Mouse (Mus musculus): ENCODE data around the gene Snx9. TPM values are rescaled to one million over a fixed set of nuclear protein-coding genes. Genes with fewer than 3 reads are reported as not detected.
A peak's percentile ranks its signal among the peaks of the same experiment; 100 is the strongest.

Snx9 gene
- polyA plus RNA-seq, 1 experiment = 17.8 TPM

DNA sequence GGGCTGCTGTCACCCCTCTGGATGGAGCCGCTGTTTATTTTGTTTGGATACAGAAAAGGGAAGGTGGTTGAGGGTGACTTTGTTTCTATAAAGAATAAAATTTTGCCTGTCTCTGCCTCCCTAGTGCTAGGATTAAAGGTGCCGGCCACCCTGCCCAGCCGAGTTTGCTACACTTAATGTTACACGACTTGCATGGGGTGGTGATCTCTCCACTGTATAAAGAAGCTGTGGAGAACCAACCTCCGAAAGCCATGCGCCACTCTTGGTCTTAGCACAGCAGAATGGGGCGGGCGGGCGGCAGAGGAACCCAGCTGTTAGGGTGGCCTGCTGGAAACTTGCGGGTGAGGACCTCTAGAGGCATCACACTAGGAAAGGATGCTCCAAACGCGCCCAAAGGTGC is 98.7 kb downstream of the Snx9 start:
- Histone ChIP-seq H3K4me1 (ENCODE audit: control insufficient read depth, insufficient read depth, low read length) (peaks cover 8% of the 10 kb centered on the region), H3K27me3 (ENCODE audit: control insufficient read depth, insufficient read depth, low read length) (no peaks in the 10 kb centered on the region), H3K4me3 (replicated peaks; ENCODE audit: insufficient read depth, low read depth, low read length) (no peak overlapping the region), H3K27ac (ENCODE audit: insufficient read depth, low read length) (no peak overlapping the region)
- 93% methylated on average over 12 of the region's 12 CpGs for WGBS
- TF ChIP-seq POLR2A (IDR thresholded peaks at IDR 0.05; ENCODE audit: borderline replicate concordance, insufficient read depth, low read length) = no peak
- TF ChIP-seq CTCF (IDR thresholded peaks at IDR 0.05; ENCODE audit: borderline replicate concordance, insufficient read depth, low read depth, low read length) = no peak
- no peak for DNase-seq

- Histone ChIP-seq H3K4me1 (ENCODE audit: control insufficient read depth, insufficient read depth, low read length) (peaks cover 8% of the 10 kb centered on the region), H3K27ac (ENCODE audit: insufficient read depth, low read length) (no peak overlapping the region), H3K27me3 (ENCODE audit: control insufficient read depth, insufficient read depth, low read length) (no peaks in the 10 kb centered on the region), H3K4me3 (replicated peaks; ENCODE audit: insufficient read depth, low read depth, low read length) (peak overlapping the region; percentile 72)
- 2% methylated on average over 37 of the region's 38 CpGs for WGBS
- TF ChIP-seq CTCF (IDR thresholded peaks at IDR 0.05; ENCODE audit: borderline replicate concordance, insufficient read depth, low read depth, low read length) (peak; percentile 65), POLR2A (IDR thresholded peaks at IDR 0.05; ENCODE audit: borderline replicate concordance, insufficient read depth, low read length) (no peak)
- peak; percentile 75 to 77 for DNase-seq
Observed at GRCm38 (mm10) chr17:5940792-5941191, 99.7 kb downstream of the Snx9 start.

DNA sequence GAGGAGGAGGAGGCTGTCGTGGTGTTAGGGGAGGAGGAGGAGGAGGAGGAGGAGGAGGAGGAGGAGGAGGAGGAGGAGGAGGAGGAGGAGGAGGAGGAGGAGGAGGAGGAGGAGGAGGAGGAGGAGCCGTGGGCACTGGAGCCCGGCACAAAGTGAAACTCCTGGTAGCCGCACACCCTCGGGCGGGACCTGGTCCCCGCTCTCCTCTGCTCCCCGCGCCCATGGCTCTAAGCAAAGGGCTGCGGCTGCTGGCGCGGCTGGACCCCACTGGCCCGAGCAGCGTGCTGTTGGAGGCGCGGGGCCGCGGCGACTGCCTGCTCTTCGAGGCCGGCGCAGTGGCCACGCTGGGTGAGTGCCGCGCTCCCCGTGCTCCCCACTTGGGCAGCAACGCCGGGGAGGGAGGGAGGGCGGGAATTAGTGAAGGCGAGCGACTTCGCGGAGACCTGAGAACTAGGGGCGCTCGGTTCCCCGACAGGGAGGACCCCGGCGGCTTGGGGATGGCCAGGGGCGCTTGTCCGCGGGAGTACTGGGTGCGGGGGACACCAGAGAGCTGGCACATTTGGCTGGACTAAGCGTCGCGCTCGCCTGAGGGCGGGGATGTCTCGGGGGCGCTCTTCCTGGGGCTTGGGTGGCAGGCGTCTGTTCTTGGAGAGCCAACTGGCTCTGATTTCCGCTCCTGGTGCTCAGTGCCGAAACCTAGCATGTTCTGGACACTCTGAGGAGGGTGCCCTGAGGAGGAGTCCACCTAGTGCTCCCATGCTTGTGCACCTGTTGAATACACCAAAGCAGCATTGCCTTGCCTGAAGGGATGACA is 100.3 kb downstream of the Snx9 start, which contains the start of gene Synj2:
Gene Synj2 (plus strand): TSS at position 51 of the 814 bp plus-strand sequence.
- Histone ChIP-seq H3K4me3 (replicated peaks; ENCODE audit: insufficient read depth, low read depth, low read length) (peak within 1 kb of the TSS; percentile 72), H3K27ac (ENCODE audit: insufficient read depth, low read length) (no peak within 1 kb of the TSS; the same call in 1 of the 2 replicates), H3K27me3 (ENCODE audit: control insufficient read depth, insufficient read depth, low read length) (no peaks in the 10 kb centered on the region), H3K4me1 (ENCODE audit: control insufficient read depth, insufficient read depth, low read length) (peaks cover 8% of the 10 kb centered on the region)
- WGBS = under 1% methylated on average over 50 of the region's 52 CpGs
- TF ChIP-seq CTCF (IDR thresholded peaks at IDR 0.05; ENCODE audit: borderline replicate concordance, insufficient read depth, low read depth, low read length) (no peak), POLR2A (IDR thresholded peaks at IDR 0.05; ENCODE audit: borderline replicate concordance, insufficient read depth, low read length) (no peak)
- peak; percentile 60 to 66 for DNase-seq

- peaks cover 7% of the 10 kb centered on the region for H3K4me1 ChIP-seq (ENCODE audit: control insufficient read depth, insufficient read depth, low read length)
- 91% methylated on average over 3 of the region's 3 CpGs for WGBS
- no peaks in the 10 kb centered on the region for H3K27me3 ChIP-seq (ENCODE audit: control insufficient read depth, insufficient read depth, low read length)
- no peak for DNase-seq
- H3K27ac ChIP-seq (ENCODE audit: insufficient read depth, low read length) = no peak overlapping the region; the same call in 1 of the 2 replicates
- H3K4me3 ChIP-seq (replicated peaks; ENCODE audit: insufficient read depth, low read depth, low read length) = peak overlapping the region; percentile 72
- no peak for TF ChIP-seq CTCF (IDR thresholded peaks at IDR 0.05; ENCODE audit: borderline replicate concordance, insufficient read depth, low read depth, low read length)
- TF ChIP-seq POLR2A (IDR thresholded peaks at IDR 0.05; ENCODE audit: borderline replicate concordance, insufficient read depth, low read length) = no peak
Observed at GRCm38 (mm10) chr17:5942156-5942555, 101.0 kb downstream of the Snx9 start.

GRCm38 (mm10) chr17:5943053-5943452 is 101.9 kb downstream of the Snx9 start:
- H3K4me3 ChIP-seq (replicated peaks; ENCODE audit: insufficient read depth, low read depth, low read length) = no peak overlapping the region
- H3K27me3 ChIP-seq (ENCODE audit: control insufficient read depth, insufficient read depth, low read length) = no peaks in the 10 kb centered on the region
- WGBS = 64% methylated on average over 1 of the region's 1 CpGs
- no peaks in the 10 kb centered on the region; the same call in 1 of the 2 replicates for H3K4me1 ChIP-seq (ENCODE audit: control insufficient read depth, insufficient read depth, low read length)
- no peak for DNase-seq
- TF ChIP-seq CTCF (IDR thresholded peaks at IDR 0.05; ENCODE audit: borderline replicate concordance, insufficient read depth, low read depth, low read length) = no peak
- TF ChIP-seq POLR2A (IDR thresholded peaks at IDR 0.05; ENCODE audit: borderline replicate concordance, insufficient read depth, low read length) = no peak
- H3K27ac ChIP-seq (ENCODE audit: insufficient read depth, low read length) = no peak overlapping the region

DNA sequence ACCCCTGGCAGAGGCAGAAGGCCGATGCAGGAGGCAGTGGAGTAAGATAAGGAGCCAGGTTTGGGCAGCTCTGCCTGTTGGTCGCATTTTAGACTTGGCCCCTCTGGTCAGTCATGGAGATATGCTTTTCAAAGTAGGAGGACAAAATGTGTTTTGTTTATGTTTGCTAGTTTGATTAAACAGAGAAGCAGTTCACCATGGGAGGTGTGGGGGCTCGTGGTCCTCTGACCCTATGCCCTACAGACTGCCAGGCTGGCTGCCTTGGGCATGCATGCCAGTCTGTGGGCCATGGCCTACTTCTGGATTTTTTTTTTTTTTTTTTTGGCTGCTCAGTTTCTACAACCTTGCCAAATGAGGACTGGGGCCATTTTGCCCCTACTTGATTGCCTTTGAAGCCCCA is 105.9 kb downstream of the Snx9 start:
- TF ChIP-seq POLR2A (IDR thresholded peaks at IDR 0.05; ENCODE audit: borderline replicate concordance, insufficient read depth, low read length) (no peak), CTCF (IDR thresholded peaks at IDR 0.05; ENCODE audit: borderline replicate concordance, insufficient read depth, low read depth, low read length) (no peak)
- Histone ChIP-seq H3K4me1 (ENCODE audit: control insufficient read depth, insufficient read depth, low read length) (no peaks in the 10 kb centered on the region; the same call in 1 of the 2 replicates), H3K4me3 (replicated peaks; ENCODE audit: insufficient read depth, low read depth, low read length) (no peak overlapping the region), H3K27me3 (ENCODE audit: control insufficient read depth, insufficient read depth, low read length) (no peaks in the 10 kb centered on the region), H3K27ac (ENCODE audit: insufficient read depth, low read length) (no peak overlapping the region)
- WGBS = 64% methylated on average over 3 of the region's 3 CpGs
- DNase-seq = no peak

DNA sequence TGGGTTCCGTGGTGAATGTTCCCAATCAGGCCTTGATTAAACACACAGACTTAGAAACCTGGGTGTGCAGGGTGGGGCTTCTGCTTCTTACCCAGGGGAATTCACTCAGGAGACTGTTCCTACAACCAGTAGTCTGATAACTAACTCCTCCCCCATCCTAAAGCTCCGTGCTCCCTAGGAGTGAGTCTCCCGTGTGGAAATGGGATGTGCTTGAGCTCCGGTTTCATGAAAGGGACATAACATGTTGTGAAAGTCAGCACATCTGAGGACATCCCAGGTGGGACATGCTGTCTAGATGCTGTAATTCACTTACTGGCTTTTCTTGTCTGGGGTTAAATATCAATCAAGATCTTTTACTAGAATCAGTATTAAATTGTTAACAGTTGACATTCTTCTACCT is 111.3 kb downstream of the Snx9 start:
- no peaks in the 10 kb centered on the region for H3K27me3 ChIP-seq (ENCODE audit: control insufficient read depth, insufficient read depth, low read length)
- WGBS = 92% methylated on average over 4 of the region's 4 CpGs
- no peak for DNase-seq
- H3K4me1 ChIP-seq (ENCODE audit: control insufficient read depth, insufficient read depth, low read length) = peaks cover 7% of the 10 kb centered on the region
- no peak for TF ChIP-seq POLR2A (IDR thresholded peaks at IDR 0.05; ENCODE audit: borderline replicate concordance, insufficient read depth, low read length)
- no peak for TF ChIP-seq CTCF (IDR thresholded peaks at IDR 0.05; ENCODE audit: borderline replicate concordance, insufficient read depth, low read depth, low read length)
- H3K27ac ChIP-seq (ENCODE audit: insufficient read depth, low read length) = no peak overlapping the region
- H3K4me3 ChIP-seq (replicated peaks; ENCODE audit: insufficient read depth, low read depth, low read length) = no peak overlapping the region
